Mouse (Mus musculus) midbrain, embryonic 16.5 days (tissue): ENCODE measurements around the gene BC107364. TPM values are rescaled to one million over a fixed set of nuclear protein-coding genes. Genes with fewer than 3 reads are reported as not detected.
"Not testable (repeated sequence)": the region's sequence is repeated elsewhere in the genome, so short reads cannot be mapped to it uniquely, and the experiment has no call there.

Source experiments
- ATAC-seq: fragments of 200-750 bp; cut with Nextera tagmentation; 2 replicates; pipeline ENCODE4 v1.8.0; 2017; ENCODE audit warnings: moderate TSS enrichment
- H3K27ac ChIP-seq: fragments of 300-500 bp; sonication (generic); 2 replicates; pipeline ENCODE4 v1.5.1; 2014; ENCODE audit warnings: mild to moderate bottlenecking, low read length, mixed read lengths
- H3K27me3 ChIP-seq: fragments of 300-500 bp; sonication (generic); 2 replicates; pipeline ENCODE4 v1.6.1; 2014; ENCODE audit warnings: low read depth, low read length, mixed read lengths; ENCODE audit not compliant: control insufficient read depth, insufficient read depth
- H3K36me3 ChIP-seq: fragments of 300-500 bp; sonication (generic); 2 replicates; pipeline ENCODE4 v1.6.1; 2014; ENCODE audit warnings: mild to moderate bottlenecking, low read length, moderate library complexity, mixed read lengths; ENCODE audit not compliant: control insufficient read depth, insufficient read depth
- H3K4me1 ChIP-seq: fragments of 300-500 bp; sonication (generic); 2 replicates; pipeline ENCODE4 v1.6.1; 2014; ENCODE audit warnings: mild to moderate bottlenecking, low read length, mixed read lengths; ENCODE audit not compliant: control insufficient read depth, insufficient read depth
- H3K4me2 ChIP-seq: fragments of 300-500 bp; sonication (generic); 2 replicates; pipeline ENCODE4 v1.6.1; 2014; ENCODE audit warnings: mild to moderate bottlenecking, low read length, mixed read lengths
- H3K4me3 ChIP-seq: fragments of 300-500 bp; sonication (generic); 2 replicates; pipeline ENCODE4 v1.5.1; 2014; ENCODE audit warnings: low read depth, mild to moderate bottlenecking, low read length, moderate library complexity, mixed read lengths
- H3K9ac ChIP-seq: fragments of 300-500 bp; sonication (generic); 2 replicates; pipeline ENCODE4 v1.6.1; 2014; ENCODE audit warnings: low read depth, low read length, mixed read lengths
- H3K9me3 ChIP-seq: fragments of 300-500 bp; sonication (generic); replicated peaks from 2 replicates; pipeline ENCODE4 v1.6.1; 2014; ENCODE audit warnings: mild to moderate bottlenecking, low read length, mixed read lengths; ENCODE audit not compliant: control insufficient read depth, poor library complexity, severe bottlenecking
- WGBS: fragments of 180-500 bp; shearing (Covaris S2); extraction: QIAGEN DNeasy Blood & Tissue Kit; methylation state at CpG from one replicate; pipeline ENCODE4 v1.1.7; 2014; 5-methylcytosine and 5-hydroxymethylcytosine counted together
- polyA plus RNA-seq: library from polyadenylated mRNA; unstranded; fragments of >200 nt; fragmentation: Nextera tagmentation; extraction: Ambion mirVana; gene quantifications from 2 replicates; pipeline ENCODE4 v1.2.1, GENCODE M21; 2015

BC107364 gene
- polyA plus RNA-seq, 1 experiment from 2014 or later: not detected

GRCm38 (mm10) chr3:96486828-96487559, 34.9 kb upstream of the BC107364 start:
- not testable (repeated sequence) for H3K36me3 ChIP-seq, H3K27me3 ChIP-seq, H3K4me1 ChIP-seq, H3K9me3 ChIP-seq, H3K9ac ChIP-seq
- peak; percentile 71 for ATAC-seq
- peak overlapping the region; percentile 77; the same call in 1 of the 2 replicates for H3K27ac ChIP-seq
- peak overlapping the region; percentile 24 for H3K4me3 ChIP-seq
- H3K4me2 ChIP-seq: peak overlapping the region; percentile 51
- 12% methylated on average over 5 of the region's 38 CpGs for WGBS

- H3K4me3 ChIP-seq: not testable (repeated sequence)
- WGBS: 6% methylated on average over 3 of the region's 34 CpGs
Observed at GRCm38 (mm10) chr3:96486064-96486827, 34.1 kb upstream of the BC107364 start.

GRCm38 (mm10) chr3:96485361-96485760, 33.3 kb upstream of the BC107364 start:
- H3K9ac ChIP-seq: no peak overlapping the region
- no peaks in the 10 kb centered on the region for H3K9me3 ChIP-seq
- no peaks in the 10 kb centered on the region for H3K36me3 ChIP-seq
- H3K27ac ChIP-seq: no peak overlapping the region
- no peak overlapping the region for H3K4me2 ChIP-seq
- ATAC-seq: no peak
- H3K27me3 ChIP-seq: no peaks in the 10 kb centered on the region; the same call in 1 of the 2 replicates
- peaks cover 3% of the 10 kb centered on the region; the same call in 1 of the 2 replicates for H3K4me1 ChIP-seq
- H3K4me3 ChIP-seq: no peak overlapping the region
- WGBS: 72% methylated on average over 2 of the region's 2 CpGs

More at GRCm38 (mm10) chr3:96486064-96486827, 34.1 kb upstream of the BC107364 start:
- peak; percentile 47 for ATAC-seq
- H3K4me2 ChIP-seq, H3K9ac ChIP-seq, H3K9me3 ChIP-seq, H3K27ac ChIP-seq, H3K4me1 ChIP-seq, H3K27me3 ChIP-seq, H3K36me3 ChIP-seq: not testable (repeated sequence)

- no peaks in the 10 kb centered on the region for H3K9me3 ChIP-seq
- H3K4me2 ChIP-seq: no peak overlapping the region
- no peaks in the 10 kb centered on the region for H3K36me3 ChIP-seq
- no peaks in the 10 kb centered on the region; the same call in 1 of the 2 replicates for H3K27me3 ChIP-seq
- H3K9ac ChIP-seq: no peak overlapping the region
- H3K4me3 ChIP-seq: no peak overlapping the region
- H3K4me1 ChIP-seq: peaks cover 3% of the 10 kb centered on the region; the same call in 1 of the 2 replicates
- WGBS: 76% methylated on average over 4 of the region's 4 CpGs
- no peak for ATAC-seq
- H3K27ac ChIP-seq: no peak overlapping the region
Observed at GRCm38 (mm10) chr3:96484921-96485320, 32.8 kb upstream of the BC107364 start.

GRCm38 (mm10) chr3:96483946-96484345, 31.8 kb upstream of the BC107364 start:
- H3K36me3 ChIP-seq: no peaks in the 10 kb centered on the region
- WGBS: 96% methylated on average over 2 of the region's 2 CpGs
- no peak for ATAC-seq
- no peak overlapping the region for H3K27ac ChIP-seq
- H3K27me3 ChIP-seq: no peaks in the 10 kb centered on the region; the same call in 1 of the 2 replicates
- H3K4me3 ChIP-seq: no peak overlapping the region
- H3K9ac ChIP-seq: no peak overlapping the region
- H3K4me1 ChIP-seq: peaks cover 3% of the 10 kb centered on the region; the same call in 1 of the 2 replicates
- no peak overlapping the region for H3K4me2 ChIP-seq
- no peaks in the 10 kb centered on the region for H3K9me3 ChIP-seq

- H3K4me3 ChIP-seq, H3K4me1 ChIP-seq, ATAC-seq, H3K36me3 ChIP-seq, H3K4me2 ChIP-seq, H3K27ac ChIP-seq, H3K9me3 ChIP-seq, H3K9ac ChIP-seq, H3K27me3 ChIP-seq: not testable (repeated sequence)
- 51% methylated on average over 7 of the region's 7 CpGs for WGBS
Observed at GRCm38 (mm10) chr3:96483044-96483443, 30.9 kb upstream of the BC107364 start.

GRCm38 (mm10) chr3:96482451-96482850, 30.3 kb upstream of the BC107364 start:
- H3K27ac ChIP-seq: no peak overlapping the region
- H3K9ac ChIP-seq: no peak overlapping the region
- no peak overlapping the region for H3K4me3 ChIP-seq
- no peaks in the 10 kb centered on the region for H3K4me1 ChIP-seq
- no peaks in the 10 kb centered on the region for H3K36me3 ChIP-seq
- peaks cover 2% of the 10 kb centered on the region for H3K27me3 ChIP-seq
- WGBS: 89% methylated on average over 13 of the region's 13 CpGs
- no peak for ATAC-seq
- no peaks in the 10 kb centered on the region for H3K9me3 ChIP-seq
- H3K4me2 ChIP-seq: no peak overlapping the region

- WGBS: 90% methylated on average over 3 of the region's 3 CpGs
- no peak for ATAC-seq
- Histone ChIP-seq H3K4me1 (no peaks in the 10 kb centered on the region), H3K9me3 (no peaks in the 10 kb centered on the region), H3K36me3 (no peaks in the 10 kb centered on the region), H3K27me3 (peaks cover 7% of the 10 kb centered on the region), H3K4me3 (no peak overlapping the region), H3K4me2 (no peak overlapping the region), H3K9ac (no peak overlapping the region), H3K27ac (no peak overlapping the region)
Observed at GRCm38 (mm10) chr3:96481856-96482255, 29.8 kb upstream of the BC107364 start.

GRCm38 (mm10) chr3:96480684-96481270, 28.7 kb upstream of the BC107364 start:
- 90% methylated on average over 4 of the region's 4 CpGs for WGBS
- H3K27me3 ChIP-seq: peaks cover 15% of the 10 kb centered on the region
- no peak overlapping the region for H3K9ac ChIP-seq

More at GRCm38 (mm10) chr3:96480684-96481270, 28.7 kb upstream of the BC107364 start:
- Histone ChIP-seq H3K4me3 (no peak overlapping the region), H3K4me2 (no peak overlapping the region), H3K9me3 (no peaks in the 10 kb centered on the region), H3K27ac (no peak overlapping the region), H3K4me1 (no peaks in the 10 kb centered on the region), H3K36me3 (no peaks in the 10 kb centered on the region)
- ATAC-seq: no peak
